Mouse (Mus musculus) E14TG2a.4 (cell line): ENCODE data around the gene E030018B13Rik.

Source experiments
- CTCF ChIP-seq: conservative IDR thresholded peaks from 2 replicates; pipeline ENCODE4 v1.5.1; 2014; ENCODE audit warnings: low read length
- NANOG ChIP-seq: IDR thresholded peaks from 2 replicates; pipeline ENCODE4 v1.6.1; 2014; ENCODE audit warnings: borderline replicate concordance, low read length, mixed read lengths
- POU5F1 ChIP-seq: IDR thresholded peaks from 2 replicates; pipeline ENCODE4 v1.6.1; 2014; ENCODE audit warnings: low read length, borderline replicate concordance

- TF ChIP-seq CTCF = no peak
- no peak for TF ChIP-seq NANOG
- TF ChIP-seq POU5F1 = no peak
These were observed 31.6 kb upstream of the E030018B13Rik start for GRCm38 (mm10) chr7:63885025-63885424.
